Mouse (Mus musculus) heart, embryonic 10.5 days (tissue): ENCODE measurements at regions not wholly inside any gene's neighbourhood (a gene's known extent, or its start where the extent isn't known, plus 50 kb on each side); places are given as distances from the start of the nearest gene placed in this dataset.
"Not testable (repeated sequence)": the region's sequence is repeated elsewhere in the genome, so short reads cannot be mapped to it uniquely, and the experiment has no call there.

ENCODE experiments used
- DNase-seq: peaks from one replicate; pipeline ENCODE4 v3.0.0-alpha.2; 2017; ENCODE audit warnings: low spot score
- H3K27ac ChIP-seq: fragments of 300-500 bp; sonication (generic); 2 replicates; pipeline ENCODE4 v1.5.1; 2016; ENCODE audit warnings: mild to moderate bottlenecking
- H3K27me3 ChIP-seq: fragments of 300-500 bp; sonication (generic); 2 replicates; pipeline ENCODE4 v1.6.1; 2016; ENCODE audit warnings: mild to moderate bottlenecking; ENCODE audit not compliant: poor library complexity, insufficient read depth, severe bottlenecking
- H3K36me3 ChIP-seq: fragments of 300-500 bp; sonication (generic); 2 replicates; pipeline ENCODE4 v1.6.1; 2016; ENCODE audit warnings: mild to moderate bottlenecking, moderate library complexity
- H3K4me1 ChIP-seq: fragments of 300-500 bp; sonication (generic); 2 replicates; pipeline ENCODE4 v1.6.1; 2016; ENCODE audit warnings: mild to moderate bottlenecking
- H3K4me3 ChIP-seq: fragments of 300-500 bp; sonication (generic); 2 replicates; pipeline ENCODE4 v1.5.1; 2016; ENCODE audit warnings: mild to moderate bottlenecking, moderate library complexity
- H3K9me3 ChIP-seq: fragments of 300-500 bp; sonication (generic); 2 replicates; pipeline ENCODE4 v1.6.1; 2016; ENCODE audit warnings: mild to moderate bottlenecking, moderate library complexity
- WGBS: fragments of 180-500 bp; shearing (Covaris S2); methylation state at CpG from one replicate; pipeline ENCODE4 v1.1.7; 2016; 5-methylcytosine and 5-hydroxymethylcytosine counted together

DNA sequence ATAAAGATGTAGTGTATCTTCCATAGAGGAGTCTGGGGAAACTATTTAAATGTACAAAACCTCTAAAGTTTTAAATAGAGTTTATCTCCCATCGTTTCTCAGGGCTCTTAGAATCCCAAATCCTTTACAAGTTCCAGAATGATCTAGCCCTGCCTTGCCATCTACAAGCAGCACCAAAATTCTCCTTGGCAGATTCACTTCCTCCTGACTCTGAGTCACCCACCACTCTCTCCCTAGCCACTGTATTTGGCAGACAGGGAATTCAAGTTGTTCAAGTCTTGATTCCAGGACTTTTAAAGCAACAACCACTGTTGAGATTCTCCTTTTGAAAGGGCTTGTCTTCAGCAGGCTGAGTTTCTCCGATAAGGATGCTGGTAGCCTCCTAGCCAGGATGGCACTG is 77.1 kb upstream of the Fam78b start:
- no peaks in the 10 kb centered on the region for H3K27me3 ChIP-seq
- no peak overlapping the region for H3K4me3 ChIP-seq
- H3K27ac ChIP-seq: no peak overlapping the region
- no peaks in the 10 kb centered on the region for H3K9me3 ChIP-seq
- WGBS: 75% methylated on average over 2 of the region's 2 CpGs
- DNase-seq: no peak
- no peaks in the 10 kb centered on the region for H3K4me1 ChIP-seq
- H3K36me3 ChIP-seq: no peaks in the 10 kb centered on the region

GRCm38 (mm10) chr1:166926078-166926477 is 75.1 kb upstream of the Fam78b start:
- 48% methylated on average over 4 of the region's 4 CpGs for WGBS
- no peaks in the 10 kb centered on the region for H3K9me3 ChIP-seq
- no peak for DNase-seq
- H3K27me3 ChIP-seq: no peaks in the 10 kb centered on the region
- H3K4me1 ChIP-seq: no peaks in the 10 kb centered on the region
- H3K27ac ChIP-seq: no peak overlapping the region
- H3K36me3 ChIP-seq: no peaks in the 10 kb centered on the region
- H3K4me3 ChIP-seq: no peak overlapping the region

GRCm38 (mm10) chr1:166939744-166940143 is 61.5 kb upstream of the Fam78b start:
- peak overlapping the region; percentile 35 for H3K4me3 ChIP-seq
- not testable (repeated sequence) for H3K27me3 ChIP-seq, H3K27ac ChIP-seq, DNase-seq, H3K4me1 ChIP-seq, H3K36me3 ChIP-seq, H3K9me3 ChIP-seq
- 68% methylated on average over 9 of the region's 9 CpGs for WGBS

GRCm38 (mm10) chr1:166940146-166941076 is 60.8 kb upstream of the Fam78b start:
- not testable (repeated sequence) for DNase-seq, H3K36me3 ChIP-seq, H3K27me3 ChIP-seq, H3K9me3 ChIP-seq, H3K4me1 ChIP-seq, H3K27ac ChIP-seq
- WGBS: 59% methylated on average over 31 of the region's 31 CpGs
- peak overlapping the region; percentile 35 for H3K4me3 ChIP-seq

DNA sequence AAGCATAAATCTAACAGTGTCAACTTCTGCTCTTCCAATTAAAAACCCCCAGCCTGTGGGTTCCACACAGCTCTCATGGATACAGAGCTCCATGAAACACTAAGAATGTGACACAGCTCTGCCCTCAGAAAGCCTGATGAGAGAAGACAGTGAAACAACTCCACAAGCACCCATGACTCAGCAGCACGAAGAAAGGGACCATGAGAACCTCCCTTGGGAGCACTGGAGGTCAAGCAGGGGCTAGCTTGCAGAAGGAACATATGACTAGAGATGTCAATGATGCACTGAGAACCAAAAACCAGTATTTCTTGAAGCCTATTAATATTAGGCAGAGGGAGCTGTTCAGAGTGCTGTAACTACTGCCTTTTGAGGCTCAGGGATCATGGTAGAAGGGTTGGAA is 59.0 kb upstream of the Fam78b start:
- Histone ChIP-seq H3K4me1 (no peaks in the 10 kb centered on the region), H3K36me3 (no peaks in the 10 kb centered on the region), H3K9me3 (no peaks in the 10 kb centered on the region), H3K27me3 (no peaks in the 10 kb centered on the region), H3K27ac (no peak overlapping the region), H3K4me3 (no peak overlapping the region)
- DNase-seq: no peak
- WGBS: 71% methylated on average over 1 of the region's 1 CpGs

DNA sequence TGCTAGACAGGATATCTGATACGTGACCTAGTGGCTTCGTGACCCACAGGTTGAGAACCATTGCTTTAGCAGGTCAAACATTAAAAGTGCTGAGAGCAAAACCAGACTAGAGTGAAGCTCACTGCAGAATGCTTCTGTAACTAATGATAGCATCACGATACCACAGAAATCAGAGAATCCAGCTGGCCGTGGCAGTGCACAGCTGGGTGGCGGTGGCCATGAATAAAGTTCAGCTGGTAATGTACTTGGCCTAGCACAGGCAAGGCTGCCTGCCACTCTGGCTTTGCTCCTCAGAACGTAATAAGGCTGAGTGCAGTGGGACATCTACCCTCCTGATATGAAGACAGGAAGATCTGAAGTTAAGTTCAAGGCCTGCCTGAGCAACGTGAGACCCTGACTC is 56.7 kb upstream of the Fam78b start:
- DNase-seq: no peak
- no peak overlapping the region for H3K27ac ChIP-seq
- no peak overlapping the region for H3K4me3 ChIP-seq
- H3K4me1 ChIP-seq: no peaks in the 10 kb centered on the region
- H3K27me3 ChIP-seq: no peaks in the 10 kb centered on the region
- no peaks in the 10 kb centered on the region for H3K9me3 ChIP-seq
- H3K36me3 ChIP-seq: no peaks in the 10 kb centered on the region
- 84% methylated on average over 7 of the region's 7 CpGs for WGBS

DNA sequence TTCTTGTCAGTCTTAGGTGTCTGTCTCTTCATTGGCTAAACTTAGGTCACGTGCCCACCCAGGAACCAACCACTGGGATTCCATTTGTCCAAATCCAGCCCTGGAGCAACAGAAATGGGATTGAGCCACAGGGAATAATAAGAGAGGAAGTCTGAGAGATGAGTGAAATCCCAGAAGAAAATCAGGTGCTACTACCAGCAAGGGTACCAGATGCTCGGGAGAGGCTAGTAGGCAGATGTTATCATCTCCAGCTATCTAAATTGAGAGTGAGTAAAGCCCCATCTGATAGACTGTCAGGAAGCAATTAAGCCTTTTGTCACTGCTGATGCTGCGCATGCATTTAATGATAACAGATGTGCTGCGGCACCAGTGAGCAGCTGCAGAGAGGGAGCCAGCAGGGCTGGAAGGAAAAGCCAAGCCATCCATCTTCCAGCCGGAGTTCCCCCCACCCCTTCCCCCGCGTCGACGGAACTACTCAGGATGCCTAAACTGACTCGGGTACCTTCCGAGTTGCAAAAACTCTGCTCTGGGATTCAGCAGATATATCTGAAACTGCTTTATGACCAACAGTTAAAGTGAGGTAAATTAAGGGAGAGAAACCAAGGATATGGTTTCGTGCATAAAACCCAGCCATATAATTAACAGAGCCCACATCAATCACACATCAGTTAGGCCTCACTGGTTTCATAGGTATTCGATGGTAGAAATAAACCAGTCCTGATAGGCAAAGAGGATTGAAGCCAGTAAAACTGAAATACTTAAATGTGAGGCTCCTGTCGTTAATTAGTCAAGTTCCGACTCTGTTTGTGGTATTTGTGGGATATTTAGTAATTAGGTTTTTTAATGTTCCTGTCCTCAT is 53.1 kb upstream of the Fam78b start:
- H3K4me1 ChIP-seq: no peaks in the 10 kb centered on the region
- H3K27ac ChIP-seq: no peak overlapping the region
- H3K9me3 ChIP-seq: no peaks in the 10 kb centered on the region
- H3K27me3 ChIP-seq: no peaks in the 10 kb centered on the region
- H3K36me3 ChIP-seq: no peaks in the 10 kb centered on the region
- H3K4me3 ChIP-seq: no peak overlapping the region
- WGBS: 41% methylated on average over 15 of the region's 15 CpGs
- DNase-seq: no peak
